Comparison of ENCODE assay signal across 14 mouse cellular contexts in genomic region chr16:24495461-24495860, GRCm38 (mm10).
DNase-seq lines count a peak whose midpoint lies in the region; ATAC-seq lines count a peak whose summit lies in the region.
"Had no signal": no experiment of that assay in that cellular context is flagged by ENCODE, and none has a peak within 500 bp of the region (broad histone marks: within the 10 kb centered on the region; RNA-seq: fewer than 3 reads in every experiment).

No protein-coding gene starts in this region.

- H3K9ac ChIP-seq in heart, embryonic 14.5 days (ENCODE audit: low read length) = no peak overlapping the region; the same call in 1 of the 2 replicates
- H3K9ac ChIP-seq: hindbrain, embryonic 14.5 days; limb, embryonic 12.5 days had no signal

- no peaks in the 10 kb centered on the region for H3K36me3 ChIP-seq in heart, embryonic 10.5 days
- no peaks in the 10 kb centered on the region for H3K36me3 ChIP-seq in heart, embryonic 14.5 days (ENCODE audit: control insufficient read depth, insufficient read depth, low read length)
- H3K36me3 ChIP-seq: limb, embryonic 12.5 days had no signal

- H3K27ac ChIP-seq in heart, embryonic 10.5 days = peak overlapping the region; percentile 91
- H3K27ac ChIP-seq in heart, embryonic 14.5 days (replicated peaks in 1 of 2; ENCODE audit: control insufficient read depth in 1 of 2, insufficient read depth in 1 of 2, low read depth in 2 of 2, low read length in 2 of 2) = peak overlapping the region; percentile 84 to 86
- H3K27ac ChIP-seq: hindbrain, embryonic 14.5 days; macrophage had no signal

- no peak overlapping the region for H3K4me3 ChIP-seq in heart, embryonic 10.5 days
- no peak overlapping the region for H3K4me3 ChIP-seq in heart, embryonic 14.5 days (ENCODE audit: control insufficient read depth in 1 of 2, insufficient read depth in 1 of 2, low read depth in 1 of 2, low read length in 2 of 2)
- H3K4me3 ChIP-seq: erythroblast, embryonic 14.5 days; limb, embryonic 12.5 days had no signal

- peaks cover 77% of the 10 kb centered on the region for H3K4me1 ChIP-seq in heart, embryonic 10.5 days
- H3K4me1 ChIP-seq in heart, embryonic 14.5 days (ENCODE audit: control insufficient read depth in 2 of 2, insufficient read depth in 2 of 2, low read length in 2 of 2) = peaks cover 44 to 66% of the 10 kb centered on the region in 2 experiments

- ATAC-seq in heart, embryonic 14.5 days (ENCODE audit: insufficient number of reproducible peaks, insufficient read depth, low FRiP score, low read depth) = no peak
- ATAC-seq: activated CD4-positive, CD25-positive, alpha-beta regulatory T cell, adult 4 months had no signal

- WGBS in heart, embryonic 10.5 days = 54% methylated on average over 4 of the region's 4 CpGs
- WGBS in heart, embryonic 14.5 days = 41% methylated on average over 4 of the region's 4 CpGs

- no peak overlapping the region for H3K4me2 ChIP-seq in heart, embryonic 14.5 days (ENCODE audit: low read length)
- H3K4me2 ChIP-seq: hindbrain, embryonic 14.5 days; limb, embryonic 12.5 days had no signal

- no peaks in the 10 kb centered on the region for H3K27me3 ChIP-seq in heart, embryonic 10.5 days (ENCODE audit: insufficient read depth, poor library complexity, severe bottlenecking)
- no peaks in the 10 kb centered on the region for H3K27me3 ChIP-seq in heart, embryonic 14.5 days (ENCODE audit: control insufficient read depth, insufficient read depth, low read length)
- H3K27me3 ChIP-seq: limb, embryonic 12.5 days had no signal

- DNase-seq in heart, embryonic 10.5 days (ENCODE audit: low spot score) = no peak
- DNase-seq in heart, adult 8-10 months (ENCODE audit: low spot score) = no peak
- peak; percentile 76 for DNase-seq in 3134 (ENCODE audit: extremely low read depth, insufficient read length, low spot score)
- peak; percentile 43 for DNase-seq in 416B (ENCODE audit: low read depth)
- DNase-seq in right cerebral cortex, postnatal 25 days = no peak
- no peak for DNase-seq in left cerebral cortex, adult 11 months (ENCODE audit: low spot score)
- DNase-seq in natural killer cell, adult 2 months (ENCODE audit: low spot score in 2 of 2) = no peak
- DNase-seq: cerebellum, postnatal 36 days had no signal

- H3K9me3 ChIP-seq in heart, embryonic 10.5 days = no peaks in the 10 kb centered on the region
- no peaks in the 10 kb centered on the region for H3K9me3 ChIP-seq in heart, embryonic 14.5 days (ENCODE audit: control insufficient read depth, low read length)
- H3K9me3 ChIP-seq: limb, embryonic 12.5 days had no signal

Comparison
In these comparisons a context has a peak if more than half of its experiments do, and no peak if none do; other contexts are left out.
1. DNase-seq: peak in 3134 (single experiment) and 416B (single experiment); none in heart, embryonic 10.5 days (single experiment), heart, adult 8-10 months (single experiment), right cerebral cortex, postnatal 25 days (single experiment), left cerebral cortex, adult 11 months (single experiment) and natural killer cell, adult 2 months (0 of 2).